Mouse (Mus musculus): ENCODE data around the gene Plxna2. TPM values are rescaled to one million over a fixed set of nuclear protein-coding genes. Genes with fewer than 3 reads are reported as not detected.

Gene Plxna2
- polyA plus RNA-seq, 1 experiment = 1.2 TPM

GRCm38 (mm10) chr1:194641601-194642301, 23.7 kb downstream of the Plxna2 start:
- no peak overlapping the region for H3K4me3 ChIP-seq (ENCODE audit: extremely low read depth, insufficient read depth, insufficient read length)
- no peak overlapping the region for H3K27ac ChIP-seq (ENCODE audit: insufficient read depth, low read length)
- no peak for DNase-seq (ENCODE audit: low read depth in 1 of 2, low spot score in 2 of 2)

GRCm38 (mm10) chr1:194642302-194642787, 24.3 kb downstream of the Plxna2 start:
- Histone ChIP-seq H3K4me1 (ENCODE audit: control insufficient read depth, insufficient read depth, insufficient read length) (no peaks in the 10 kb centered on the region), H3K36me3 (ENCODE audit: control insufficient read depth, insufficient read depth, low read length) (no peaks in the 10 kb centered on the region), H3K4me3 (ENCODE audit: extremely low read depth, insufficient read depth, insufficient read length) (no peak overlapping the region), H3K27ac (ENCODE audit: insufficient read depth, low read length) (no peak overlapping the region), H3K27me3 (ENCODE audit: control insufficient read depth, insufficient read depth, low read length) (no peaks in the 10 kb centered on the region)
- no peak for DNase-seq (ENCODE audit: low read depth in 1 of 2, low spot score in 2 of 2)
- WGBS = 50% methylated on average over 1 of the region's 1 CpGs
- no peak for TF ChIP-seq CTCF (IDR thresholded peaks at IDR 0.05; ENCODE audit: extremely low read depth, insufficient read depth, insufficient read length, insufficient replicate concordance)
- no peak for TF ChIP-seq POLR2A (IDR thresholded peaks at IDR 0.05; ENCODE audit: low read depth, low read length)

More at GRCm38 (mm10) chr1:194641601-194642301, 23.7 kb downstream of the Plxna2 start:
- TF ChIP-seq CTCF (IDR thresholded peaks at IDR 0.05; ENCODE audit: extremely low read depth, insufficient read depth, insufficient read length, insufficient replicate concordance) = no peak
- no peak for TF ChIP-seq POLR2A (IDR thresholded peaks at IDR 0.05; ENCODE audit: low read depth, low read length)
- 49% methylated on average over 5 of the region's 5 CpGs for WGBS
- no peaks in the 10 kb centered on the region for H3K27me3 ChIP-seq (ENCODE audit: control insufficient read depth, insufficient read depth, low read length)
- H3K4me1 ChIP-seq (ENCODE audit: control insufficient read depth, insufficient read depth, insufficient read length) = no peaks in the 10 kb centered on the region
- no peaks in the 10 kb centered on the region for H3K36me3 ChIP-seq (ENCODE audit: control insufficient read depth, insufficient read depth, low read length)

DNA sequence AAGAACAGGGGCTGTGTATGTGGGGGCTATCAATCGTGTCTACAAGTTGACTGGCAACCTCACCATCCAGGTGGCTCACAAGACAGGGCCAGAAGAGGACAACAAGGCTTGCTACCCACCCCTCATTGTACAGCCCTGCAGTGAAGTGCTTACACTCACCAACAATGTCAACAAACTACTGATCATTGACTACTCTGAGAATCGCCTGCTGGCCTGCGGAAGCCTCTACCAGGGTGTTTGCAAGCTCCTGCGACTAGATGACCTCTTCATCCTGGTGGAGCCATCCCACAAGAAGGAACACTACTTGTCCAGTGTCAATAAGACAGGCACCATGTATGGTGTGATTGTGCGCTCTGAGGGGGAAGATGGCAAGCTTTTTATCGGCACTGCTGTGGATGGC, 25.9 kb downstream of the Plxna2 start:
- Histone ChIP-seq H3K27me3 (ENCODE audit: control insufficient read depth, insufficient read depth, low read length) (no peaks in the 10 kb centered on the region), H3K27ac (ENCODE audit: insufficient read depth, low read length) (no peak overlapping the region), H3K36me3 (ENCODE audit: control insufficient read depth, insufficient read depth, low read length) (no peaks in the 10 kb centered on the region), H3K4me3 (ENCODE audit: extremely low read depth, insufficient read depth, insufficient read length) (no peak overlapping the region), H3K4me1 (ENCODE audit: control insufficient read depth, insufficient read depth, insufficient read length) (no peaks in the 10 kb centered on the region)
- TF ChIP-seq CTCF (IDR thresholded peaks at IDR 0.05; ENCODE audit: extremely low read depth, insufficient read depth, insufficient read length, insufficient replicate concordance) = no peak
- TF ChIP-seq POLR2A (IDR thresholded peaks at IDR 0.05; ENCODE audit: low read depth, low read length) = no peak
- WGBS = 90% methylated on average over 6 of the region's 6 CpGs
- no peak for DNase-seq (ENCODE audit: low read depth in 1 of 2, low spot score in 2 of 2)

DNA sequence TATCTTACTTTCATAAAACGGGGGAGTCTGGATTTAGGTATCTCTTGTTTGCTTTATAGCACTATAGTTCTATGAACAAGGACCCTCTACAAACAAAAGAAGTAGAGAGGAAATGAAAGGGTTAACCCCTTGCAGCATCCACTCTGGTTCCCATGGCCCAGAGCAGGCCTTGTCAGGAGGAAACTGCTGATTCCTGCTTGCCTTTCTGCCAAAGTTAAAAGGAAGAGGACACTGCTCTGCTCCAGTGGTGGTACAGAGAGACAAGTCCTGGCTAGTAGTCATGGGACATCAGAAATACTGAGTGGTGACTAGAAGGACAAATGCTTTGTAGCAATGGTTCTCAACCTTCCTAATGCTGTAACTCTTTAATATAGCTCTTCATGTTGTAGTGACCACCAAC, 27.9 kb downstream of the Plxna2 start:
- H3K27me3 ChIP-seq (ENCODE audit: control insufficient read depth, insufficient read depth, low read length) = no peaks in the 10 kb centered on the region
- TF ChIP-seq CTCF (IDR thresholded peaks at IDR 0.05; ENCODE audit: extremely low read depth, insufficient read depth, insufficient read length, insufficient replicate concordance) = no peak
- no peak for TF ChIP-seq POLR2A (IDR thresholded peaks at IDR 0.05; ENCODE audit: low read depth, low read length)
- no peak overlapping the region for H3K27ac ChIP-seq (ENCODE audit: insufficient read depth, low read length)
- no peak overlapping the region for H3K4me3 ChIP-seq (ENCODE audit: extremely low read depth, insufficient read depth, insufficient read length)
- H3K36me3 ChIP-seq (ENCODE audit: control insufficient read depth, insufficient read depth, low read length) = no peaks in the 10 kb centered on the region
- DNase-seq (ENCODE audit: low read depth in 1 of 2, low spot score in 2 of 2) = no peak
- 83% methylated on average over 1 of the region's 1 CpGs for WGBS
- no peaks in the 10 kb centered on the region for H3K4me1 ChIP-seq (ENCODE audit: control insufficient read depth, insufficient read depth, insufficient read length)

- no peak for DNase-seq (ENCODE audit: low read depth in 1 of 2, low spot score in 2 of 2)
- no peak overlapping the region for H3K27ac ChIP-seq (ENCODE audit: insufficient read depth, low read length)
- H3K27me3 ChIP-seq (ENCODE audit: control insufficient read depth, insufficient read depth, low read length) = no peaks in the 10 kb centered on the region
- WGBS = 79% methylated on average over 1 of the region's 1 CpGs
- H3K4me3 ChIP-seq (ENCODE audit: extremely low read depth, insufficient read depth, insufficient read length) = no peak overlapping the region
- no peak for TF ChIP-seq CTCF (IDR thresholded peaks at IDR 0.05; ENCODE audit: extremely low read depth, insufficient read depth, insufficient read length, insufficient replicate concordance)
- no peak for TF ChIP-seq POLR2A (IDR thresholded peaks at IDR 0.05; ENCODE audit: low read depth, low read length)
- H3K36me3 ChIP-seq (ENCODE audit: control insufficient read depth, insufficient read depth, low read length) = no peaks in the 10 kb centered on the region
- no peaks in the 10 kb centered on the region for H3K4me1 ChIP-seq (ENCODE audit: control insufficient read depth, insufficient read depth, insufficient read length)
Measured at GRCm38 (mm10) chr1:194650076-194650475, 32.1 kb downstream of the Plxna2 start.

DNA sequence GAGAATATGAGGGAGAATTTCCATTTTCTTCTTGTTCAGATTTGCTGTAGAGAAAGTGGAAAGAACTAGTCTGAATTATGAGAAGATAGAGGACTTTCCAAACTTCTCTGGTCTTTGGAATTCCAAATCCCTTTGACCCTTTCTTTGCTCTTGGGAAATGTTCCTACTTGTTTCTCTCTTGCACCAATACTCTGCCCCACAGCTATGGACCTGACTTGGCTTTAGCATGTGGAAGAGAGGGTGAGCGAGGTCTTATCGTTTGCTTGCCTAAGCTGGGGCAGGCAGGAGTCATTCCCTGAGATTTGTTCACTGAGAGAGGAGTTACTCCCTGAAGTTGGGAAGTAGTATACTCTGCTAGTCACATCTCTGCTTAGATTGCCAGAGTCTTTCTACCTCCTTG, 32.5 kb downstream of the Plxna2 start:
- H3K4me3 ChIP-seq (ENCODE audit: extremely low read depth, insufficient read depth, insufficient read length) = no peak overlapping the region
- TF ChIP-seq POLR2A (IDR thresholded peaks at IDR 0.05; ENCODE audit: low read depth, low read length) = no peak
- WGBS = 97% methylated on average over 2 of the region's 2 CpGs
- no peak overlapping the region for H3K27ac ChIP-seq (ENCODE audit: insufficient read depth, low read length)
- no peaks in the 10 kb centered on the region for H3K27me3 ChIP-seq (ENCODE audit: control insufficient read depth, insufficient read depth, low read length)
- no peaks in the 10 kb centered on the region for H3K36me3 ChIP-seq (ENCODE audit: control insufficient read depth, insufficient read depth, low read length)
- no peaks in the 10 kb centered on the region for H3K4me1 ChIP-seq (ENCODE audit: control insufficient read depth, insufficient read depth, insufficient read length)
- no peak for DNase-seq (ENCODE audit: low read depth in 1 of 2, low spot score in 2 of 2)

- no peak for TF ChIP-seq POLR2A (IDR thresholded peaks at IDR 0.05; ENCODE audit: low read depth, low read length)
- no peak for TF ChIP-seq CTCF (IDR thresholded peaks at IDR 0.05; ENCODE audit: extremely low read depth, insufficient read depth, insufficient read length, insufficient replicate concordance)
- H3K4me1 ChIP-seq (ENCODE audit: control insufficient read depth, insufficient read depth, insufficient read length) = no peaks in the 10 kb centered on the region
- WGBS = 61% methylated on average over 3 of the region's 3 CpGs
- no peaks in the 10 kb centered on the region for H3K27me3 ChIP-seq (ENCODE audit: control insufficient read depth, insufficient read depth, low read length)
- no peak for DNase-seq (ENCODE audit: low read depth in 1 of 2, low spot score in 2 of 2)
- no peak overlapping the region for H3K27ac ChIP-seq (ENCODE audit: insufficient read depth, low read length)
- no peaks in the 10 kb centered on the region for H3K36me3 ChIP-seq (ENCODE audit: control insufficient read depth, insufficient read depth, low read length)
- no peak overlapping the region for H3K4me3 ChIP-seq (ENCODE audit: extremely low read depth, insufficient read depth, insufficient read length)
Measured at GRCm38 (mm10) chr1:194651987-194652386, 34.0 kb downstream of the Plxna2 start.

Measured in spleen, adult 2 months (tissue).